Mouse (Mus musculus) brain, embryonic 14.5 days (tissue): Measurements from ENCODE around the gene Mb. TPM values are rescaled to one million over a fixed set of nuclear protein-coding genes. Genes with fewer than 3 reads are reported as not detected.

Experiments
- DNase-seq: peaks from one replicate; pipeline ENCODE4 v3.0.0-alpha.2; 2011; ENCODE audit warnings: low read depth
- CTCF ChIP-seq: fragments of 200-500 bp; IDR thresholded peaks from 2 replicates; pipeline ENCODE4 v1.5.1; 2012; ENCODE audit warnings: inconsistent platforms, mild to moderate bottlenecking, moderate library complexity, borderline replicate concordance; ENCODE audit not compliant: insufficient read depth, insufficient read length; ENCODE audit errors: extremely low read depth
- POLR2A ChIP-seq: fragments of 200-500 bp; IDR thresholded peaks from 2 replicates; pipeline ENCODE4 v1.6.1; 2012; ENCODE audit warnings: mild to moderate bottlenecking, inconsistent platforms, borderline replicate concordance; ENCODE audit not compliant: poor library complexity, insufficient read depth, insufficient read length, severe bottlenecking; ENCODE audit errors: extremely low read depth
- polyA plus RNA-seq: library from polyadenylated mRNA; depleted of rRNA; stranded (reverse); fragments of >200 nt; gene quantifications from 2 replicates; pipeline ENCODE4 v1.2.3, GENCODE M21; 2012

The Mb gene
- polyA plus RNA-seq, 1 experiment = 0.33 TPM

DNA sequence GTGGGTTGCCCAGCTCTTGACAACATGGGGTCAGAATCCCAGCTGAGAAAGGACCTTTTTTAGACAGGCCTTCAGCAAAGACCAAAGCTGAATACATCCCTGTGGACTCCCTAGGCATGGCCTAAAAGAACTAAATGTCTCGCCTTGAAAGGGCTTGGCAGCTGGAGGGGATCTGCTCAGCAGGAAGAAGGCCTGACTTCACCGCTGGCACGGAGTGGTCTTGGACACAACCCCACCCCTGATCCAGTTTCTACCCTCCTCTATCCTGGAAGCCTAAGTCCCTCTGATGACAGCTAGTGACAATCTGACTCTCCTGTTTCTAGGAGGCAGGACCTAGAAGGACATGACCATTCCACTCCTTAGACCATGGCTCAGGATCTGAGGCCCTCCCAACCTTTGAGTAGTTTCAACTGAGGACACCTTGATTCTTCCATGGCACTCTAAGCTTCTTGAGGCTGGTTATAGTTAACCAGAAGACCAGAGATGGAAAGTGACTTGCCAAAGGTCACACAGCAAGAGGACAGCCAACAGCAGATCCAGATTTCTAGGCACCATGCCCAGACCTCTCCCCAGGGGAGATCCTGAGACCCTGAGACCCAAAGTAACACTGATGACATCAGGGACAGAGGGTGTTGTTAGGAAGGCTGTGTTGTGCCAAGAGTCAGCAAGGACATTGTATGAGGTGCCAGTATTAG is 47.1 kb downstream of the Mb start:
- TF ChIP-seq CTCF = no peak
- no peak for TF ChIP-seq POLR2A
- no peak for DNase-seq

GRCm38 (mm10) chr15:76998878-76999588 is 51.4 kb downstream of the Mb start:
- peak; percentile 67 for DNase-seq
- TF ChIP-seq CTCF = 0 out of 2 replicates have a peak, but pooled peaks have one; percentile 7
- TF ChIP-seq POLR2A = no peak

DNA sequence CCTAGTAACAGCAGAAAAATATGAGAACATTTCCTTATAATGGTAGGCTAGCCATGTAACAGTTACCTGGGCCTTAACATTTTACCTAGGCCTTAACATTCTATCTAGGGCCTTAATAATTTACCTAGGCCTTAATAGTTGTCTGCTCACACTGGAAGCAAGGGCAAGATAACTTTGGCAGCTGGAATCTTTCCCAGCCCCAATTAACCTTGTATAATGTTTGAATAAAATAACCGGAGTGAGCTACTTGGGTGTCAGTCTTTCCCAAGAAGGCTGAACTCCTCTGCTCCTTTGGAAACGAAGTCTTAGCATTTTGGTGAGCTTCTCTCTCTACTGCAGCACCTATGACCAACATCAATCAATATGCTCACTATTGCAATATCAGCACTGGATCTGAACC is 52.4 kb downstream of the Mb start:
- DNase-seq = no peak
- TF ChIP-seq CTCF (no peak), POLR2A (no peak)

DNA sequence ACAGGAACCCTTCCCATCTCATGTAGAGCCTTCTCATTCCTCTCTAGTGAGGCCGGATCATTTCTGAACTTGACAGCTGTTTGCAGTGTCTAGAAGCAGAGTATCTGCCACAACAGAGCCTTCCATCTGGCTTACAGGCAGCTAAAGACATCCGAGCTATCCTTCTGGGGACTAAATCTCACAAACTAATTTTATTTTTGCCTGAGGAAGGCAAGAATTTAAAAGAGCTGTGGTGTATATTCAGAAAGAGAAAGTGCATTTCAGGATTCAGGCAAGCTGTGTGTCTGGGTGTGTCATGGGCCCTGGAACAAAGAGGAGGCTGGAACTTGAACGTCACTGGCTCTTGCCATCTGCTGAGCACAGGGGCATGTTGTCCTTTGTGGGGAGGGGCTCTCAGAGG is 56.1 kb downstream of the Mb start:
- no peak for TF ChIP-seq POLR2A
- no peak for TF ChIP-seq CTCF
- no peak for DNase-seq

DNA sequence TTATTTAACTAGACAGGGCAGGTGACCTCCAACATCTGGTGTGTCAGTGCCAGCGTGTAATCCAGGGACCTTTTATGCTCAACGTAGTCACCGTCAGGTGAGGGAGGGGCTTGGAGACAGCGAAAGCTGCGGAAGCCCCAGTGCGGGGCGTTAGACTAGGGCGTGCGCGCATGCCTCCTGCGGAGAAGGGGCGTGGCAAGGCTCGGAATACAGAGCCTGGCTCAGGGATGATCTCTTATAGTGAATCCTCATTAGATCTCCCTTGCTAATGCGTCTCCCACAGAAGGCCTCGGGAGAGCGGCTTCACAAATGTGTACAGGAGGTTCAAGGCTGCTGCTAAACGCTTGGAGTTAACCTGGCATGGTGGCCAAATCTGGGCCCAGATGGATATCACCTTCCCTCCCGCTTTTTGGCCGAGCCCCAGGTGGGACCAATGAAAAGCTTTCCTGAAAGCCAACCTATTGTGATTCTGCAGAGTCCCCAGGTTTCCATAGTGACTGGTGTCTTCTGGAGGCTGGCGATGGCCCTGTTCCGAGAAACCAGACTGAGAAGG is 62.9 kb downstream of the Mb start:
- peak; percentile 88 for DNase-seq
- TF ChIP-seq CTCF = no peak
- TF ChIP-seq POLR2A = no peak

DNA sequence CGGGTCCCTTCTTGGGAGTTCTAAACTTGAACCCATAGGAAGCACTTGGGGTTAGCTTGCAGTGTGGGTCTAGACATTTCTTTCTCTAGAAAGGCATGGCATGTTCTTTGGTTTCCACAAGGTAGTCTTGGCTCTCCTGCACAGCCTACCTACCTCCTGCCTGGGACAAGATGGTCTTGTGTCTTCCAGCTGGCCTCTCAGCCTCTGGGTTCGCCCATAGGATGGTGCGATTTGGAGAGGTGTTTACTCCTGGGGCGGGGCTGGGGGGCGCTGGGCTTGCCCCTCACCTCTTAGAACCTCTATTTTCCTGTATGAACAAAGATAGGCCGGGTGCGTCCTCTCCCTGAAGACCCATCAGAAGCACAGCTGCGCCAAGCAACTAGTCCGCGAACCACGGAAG is 63.3 kb downstream of the Mb start:
- no peak for DNase-seq
- TF ChIP-seq CTCF = no peak
- TF ChIP-seq POLR2A = no peak

GRCm38 (mm10) chr15:76982745-76983144 is 67.7 kb downstream of the Mb start:
- DNase-seq = peak; percentile 69
- no peak for TF ChIP-seq POLR2A
- TF ChIP-seq CTCF = peak; percentile 43; the same call in 1 of the 2 replicates

- DNase-seq = no peak
- TF ChIP-seq CTCF (no peak), POLR2A (no peak)
Observed at GRCm38 (mm10) chr15:76979799-76980198, 70.7 kb downstream of the Mb start.

GRCm38 (mm10) chr15:76976619-76977018 is 73.9 kb downstream of the Mb start:
- TF ChIP-seq POLR2A (no peak), CTCF (no peak)
- DNase-seq = peak; percentile 69

- peak; percentile 90 for DNase-seq
- TF ChIP-seq CTCF = peak; percentile 56; the same call in 1 of the 2 replicates
- TF ChIP-seq POLR2A = no peak
Observed at GRCm38 (mm10) chr15:76973855-76974651, 76.4 kb downstream of the Mb start.
